Mouse (Mus musculus): Measurements from ENCODE around the gene Trpm7. TPM values are rescaled to one million over a fixed set of nuclear protein-coding genes. Genes with fewer than 3 reads are reported as not detected.

Gene Trpm7
- polyA plus RNA-seq, 1 experiment = 27.6 TPM

DNA sequence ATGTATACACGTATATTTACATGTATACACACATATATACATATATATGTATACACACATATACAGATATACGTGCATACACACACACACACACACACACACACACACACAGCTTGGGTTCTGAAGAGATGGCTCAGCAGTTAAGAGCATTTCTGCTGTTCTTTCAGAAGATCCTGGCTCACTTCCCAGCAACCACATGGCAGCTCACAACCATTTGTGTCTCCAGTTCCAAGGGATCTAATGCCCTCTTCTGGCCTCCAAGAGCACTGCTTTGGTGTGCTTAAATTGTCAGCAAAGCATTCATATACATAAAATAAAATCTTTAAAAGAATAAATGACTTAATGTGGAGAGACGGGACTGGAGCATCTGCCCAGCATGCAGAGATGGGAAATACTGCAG lies 93.6 kb downstream of the Trpm7 start:
- Histone ChIP-seq H3K27ac (ENCODE audit: insufficient read depth, low read length) (no peak overlapping the region), H3K27me3 (ENCODE audit: control insufficient read depth, insufficient read depth, low read length) (no peaks in the 10 kb centered on the region), H3K4me3 (replicated peaks; ENCODE audit: insufficient read depth, low read depth, low read length) (no peak overlapping the region), H3K4me1 (ENCODE audit: control insufficient read depth, insufficient read depth, low read length) (no peaks in the 10 kb centered on the region)
- peak; percentile 45 to 71 for DNase-seq
- 36% methylated on average over 3 of the region's 3 CpGs for WGBS
- TF ChIP-seq CTCF (IDR thresholded peaks at IDR 0.05; ENCODE audit: borderline replicate concordance, insufficient read depth, low read depth, low read length) (peak; percentile 50; the same call in 1 of the 2 replicates), POLR2A (IDR thresholded peaks at IDR 0.05; ENCODE audit: borderline replicate concordance, insufficient read depth, low read length) (no peak)

DNA sequence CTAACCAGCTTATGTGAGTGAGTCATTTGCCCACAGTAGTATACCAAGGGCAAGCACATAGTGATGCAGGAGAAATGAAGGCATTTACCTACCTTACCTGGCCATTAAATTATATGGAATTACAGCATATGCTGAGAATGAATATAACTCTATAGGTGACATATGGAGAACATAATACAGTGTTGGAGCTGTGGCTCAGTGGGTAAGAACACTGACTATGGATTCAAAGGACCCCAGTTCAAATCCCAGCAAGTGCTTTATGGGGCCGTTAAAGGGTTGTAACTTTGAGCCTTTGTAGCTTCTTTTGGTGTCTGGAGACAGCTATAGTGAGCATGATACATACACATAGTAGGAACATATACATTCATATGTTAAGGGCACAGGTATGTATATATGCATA lies 94.6 kb downstream of the Trpm7 start:
- H3K4me1 ChIP-seq (ENCODE audit: control insufficient read depth, insufficient read depth, low read length) = no peaks in the 10 kb centered on the region
- TF ChIP-seq CTCF (IDR thresholded peaks at IDR 0.05; ENCODE audit: borderline replicate concordance, insufficient read depth, low read depth, low read length) = no peak
- TF ChIP-seq POLR2A (IDR thresholded peaks at IDR 0.05; ENCODE audit: borderline replicate concordance, insufficient read depth, low read length) = no peak
- H3K27ac ChIP-seq (ENCODE audit: insufficient read depth, low read length) = no peak overlapping the region
- DNase-seq = no peak
- H3K4me3 ChIP-seq (replicated peaks; ENCODE audit: insufficient read depth, low read depth, low read length) = no peak overlapping the region
- WGBS = 91% methylated on average over 1 of the region's 1 CpGs
- H3K27me3 ChIP-seq (ENCODE audit: control insufficient read depth, insufficient read depth, low read length) = no peaks in the 10 kb centered on the region

DNA sequence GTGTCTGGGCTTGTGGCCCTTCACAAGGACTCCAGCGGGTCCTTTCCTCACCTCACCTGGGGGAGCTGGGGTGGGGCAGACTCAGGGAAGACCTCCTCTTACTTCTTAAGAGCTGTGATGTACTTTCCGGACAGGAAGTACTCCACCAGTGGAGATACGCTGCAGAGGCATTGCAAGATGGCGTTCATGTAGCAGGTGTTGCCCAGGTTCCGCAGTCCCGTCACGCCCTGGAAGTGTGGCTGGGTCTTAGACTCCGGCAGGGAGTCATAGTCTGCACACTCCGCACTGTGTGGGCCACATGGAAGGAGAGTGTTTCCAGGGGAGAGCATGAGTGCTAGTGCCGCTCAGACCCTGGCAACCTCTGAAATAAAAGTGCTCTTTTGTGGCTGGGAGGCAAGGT lies 95.7 kb downstream of the Trpm7 start:
- H3K27me3 ChIP-seq (ENCODE audit: control insufficient read depth, insufficient read depth, low read length) = no peaks in the 10 kb centered on the region
- no peak overlapping the region for H3K27ac ChIP-seq (ENCODE audit: insufficient read depth, low read length)
- TF ChIP-seq CTCF (IDR thresholded peaks at IDR 0.05; ENCODE audit: borderline replicate concordance, insufficient read depth, low read depth, low read length) (no peak), POLR2A (IDR thresholded peaks at IDR 0.05; ENCODE audit: borderline replicate concordance, insufficient read depth, low read length) (no peak)
- no peaks in the 10 kb centered on the region for H3K4me1 ChIP-seq (ENCODE audit: control insufficient read depth, insufficient read depth, low read length)
- DNase-seq = no peak
- H3K4me3 ChIP-seq (replicated peaks; ENCODE audit: insufficient read depth, low read depth, low read length) = no peak overlapping the region
- 77% methylated on average over 10 of the region's 10 CpGs for WGBS

DNA sequence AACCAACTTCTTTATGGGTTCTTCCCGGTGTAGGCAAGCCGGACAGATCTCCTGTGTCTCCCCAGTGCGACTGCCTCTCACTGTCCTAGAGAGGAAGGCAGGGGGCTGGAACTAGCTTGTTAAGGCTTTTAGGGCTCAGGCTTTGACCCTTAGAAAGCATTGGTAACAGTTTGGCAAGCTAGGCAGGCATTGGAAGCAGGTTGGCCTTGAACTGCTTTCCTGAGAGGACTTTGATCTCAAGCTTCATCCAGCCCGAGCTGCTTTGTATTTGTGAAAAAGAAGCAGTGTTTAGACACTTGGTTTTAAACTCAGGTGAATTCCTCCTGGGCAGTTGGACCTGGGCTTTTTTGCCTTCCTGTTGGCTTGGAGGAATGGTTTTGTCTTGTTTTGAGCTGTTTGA lies 97.2 kb downstream of the Trpm7 start:
- H3K4me1 ChIP-seq (ENCODE audit: control insufficient read depth, insufficient read depth, low read length) = no peaks in the 10 kb centered on the region
- no peak for DNase-seq
- TF ChIP-seq CTCF (IDR thresholded peaks at IDR 0.05; ENCODE audit: borderline replicate concordance, insufficient read depth, low read depth, low read length) (no peak), POLR2A (IDR thresholded peaks at IDR 0.05; ENCODE audit: borderline replicate concordance, insufficient read depth, low read length) (no peak)
- no peak overlapping the region for H3K27ac ChIP-seq (ENCODE audit: insufficient read depth, low read length)
- 76% methylated on average over 4 of the region's 4 CpGs for WGBS
- H3K27me3 ChIP-seq (ENCODE audit: control insufficient read depth, insufficient read depth, low read length) = no peaks in the 10 kb centered on the region
- no peak overlapping the region for H3K4me3 ChIP-seq (replicated peaks; ENCODE audit: insufficient read depth, low read depth, low read length)

DNA sequence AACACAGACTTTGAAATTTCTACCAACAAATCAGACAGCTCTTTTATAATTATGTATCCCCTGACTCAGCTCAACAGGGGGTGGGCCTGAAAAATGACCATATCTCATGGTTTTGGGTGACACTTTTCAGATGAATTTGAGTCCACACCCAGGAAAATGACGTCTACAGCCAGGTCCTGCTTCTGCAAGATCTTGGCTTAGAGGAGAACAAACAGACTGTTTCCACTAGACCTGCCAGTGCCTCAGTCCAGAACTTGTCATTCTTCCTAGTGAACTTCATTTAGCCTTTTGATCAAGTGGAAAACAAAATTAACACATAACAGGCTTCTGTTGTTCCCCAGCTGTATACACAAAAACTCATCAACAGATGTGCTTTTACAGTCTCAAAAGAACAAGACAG lies 99.6 kb downstream of the Trpm7 start:
- H3K27ac ChIP-seq (ENCODE audit: insufficient read depth, low read length) = no peak overlapping the region
- TF ChIP-seq CTCF (IDR thresholded peaks at IDR 0.05; ENCODE audit: borderline replicate concordance, insufficient read depth, low read depth, low read length) (no peak), POLR2A (IDR thresholded peaks at IDR 0.05; ENCODE audit: borderline replicate concordance, insufficient read depth, low read length) (no peak)
- WGBS = 31% methylated on average over 1 of the region's 1 CpGs
- H3K4me3 ChIP-seq (replicated peaks; ENCODE audit: insufficient read depth, low read depth, low read length) = no peak overlapping the region
- no peaks in the 10 kb centered on the region for H3K27me3 ChIP-seq (ENCODE audit: control insufficient read depth, insufficient read depth, low read length)
- H3K4me1 ChIP-seq (ENCODE audit: control insufficient read depth, insufficient read depth, low read length) = no peaks in the 10 kb centered on the region
- DNase-seq = no peak

DNA sequence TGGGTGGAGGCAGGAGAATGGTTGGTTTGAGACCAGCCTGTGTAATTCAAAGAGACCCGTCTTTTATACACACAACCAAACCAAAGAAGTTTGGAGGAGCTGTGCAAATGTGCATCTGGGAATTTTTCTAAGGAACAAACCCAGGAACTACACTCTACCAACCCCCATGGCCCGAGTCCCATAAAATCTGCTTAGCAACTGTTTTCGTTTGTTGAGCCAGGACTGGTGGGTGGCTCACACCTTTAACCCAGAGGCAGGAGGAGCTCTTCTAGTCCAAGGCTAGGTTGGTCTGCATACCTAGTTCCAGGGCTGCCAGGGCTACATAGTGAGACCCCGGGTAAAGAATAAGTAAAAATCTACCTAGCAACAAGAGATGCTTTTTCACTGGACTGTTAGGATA lies 100.1 kb downstream of the Trpm7 start:
- Histone ChIP-seq H3K4me1 (ENCODE audit: control insufficient read depth, insufficient read depth, low read length) (no peaks in the 10 kb centered on the region), H3K4me3 (replicated peaks; ENCODE audit: insufficient read depth, low read depth, low read length) (no peak overlapping the region), H3K27me3 (ENCODE audit: control insufficient read depth, insufficient read depth, low read length) (no peaks in the 10 kb centered on the region), H3K27ac (ENCODE audit: insufficient read depth, low read length) (no peak overlapping the region)
- no peak for DNase-seq
- WGBS = 55% methylated on average over 4 of the region's 4 CpGs
- TF ChIP-seq POLR2A (IDR thresholded peaks at IDR 0.05; ENCODE audit: borderline replicate concordance, insufficient read depth, low read length) = no peak
- TF ChIP-seq CTCF (IDR thresholded peaks at IDR 0.05; ENCODE audit: borderline replicate concordance, insufficient read depth, low read depth, low read length) = no peak

DNA sequence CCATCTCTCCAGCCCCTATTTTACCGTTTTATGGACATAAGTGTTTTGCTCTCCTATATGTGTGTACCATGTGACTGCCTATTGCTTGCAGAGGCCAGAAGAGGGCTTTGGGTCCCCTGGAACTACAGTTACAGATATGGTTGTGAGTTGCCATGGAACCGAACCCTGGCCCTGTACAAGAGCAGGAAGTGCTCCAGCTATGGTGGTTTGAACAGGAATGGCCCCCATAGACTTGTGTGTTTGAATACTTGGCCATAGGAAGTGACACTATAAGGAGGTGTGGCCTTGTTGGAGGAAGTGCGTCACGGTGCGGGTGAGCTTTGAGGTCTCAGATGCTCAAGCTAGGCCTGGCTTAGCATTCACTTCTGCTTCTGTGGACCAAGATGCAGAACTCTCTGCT lies 103.8 kb downstream of the Trpm7 start:
- H3K4me1 ChIP-seq (ENCODE audit: control insufficient read depth, insufficient read depth, low read length) = no peaks in the 10 kb centered on the region
- TF ChIP-seq POLR2A (IDR thresholded peaks at IDR 0.05; ENCODE audit: borderline replicate concordance, insufficient read depth, low read length) (no peak), CTCF (IDR thresholded peaks at IDR 0.05; ENCODE audit: borderline replicate concordance, insufficient read depth, low read depth, low read length) (no peak)
- no peak overlapping the region for H3K27ac ChIP-seq (ENCODE audit: insufficient read depth, low read length)
- H3K27me3 ChIP-seq (ENCODE audit: control insufficient read depth, insufficient read depth, low read length) = no peaks in the 10 kb centered on the region
- 90% methylated on average over 5 of the region's 5 CpGs for WGBS
- H3K4me3 ChIP-seq (replicated peaks; ENCODE audit: insufficient read depth, low read depth, low read length) = no peak overlapping the region
- no peak for DNase-seq

DNA sequence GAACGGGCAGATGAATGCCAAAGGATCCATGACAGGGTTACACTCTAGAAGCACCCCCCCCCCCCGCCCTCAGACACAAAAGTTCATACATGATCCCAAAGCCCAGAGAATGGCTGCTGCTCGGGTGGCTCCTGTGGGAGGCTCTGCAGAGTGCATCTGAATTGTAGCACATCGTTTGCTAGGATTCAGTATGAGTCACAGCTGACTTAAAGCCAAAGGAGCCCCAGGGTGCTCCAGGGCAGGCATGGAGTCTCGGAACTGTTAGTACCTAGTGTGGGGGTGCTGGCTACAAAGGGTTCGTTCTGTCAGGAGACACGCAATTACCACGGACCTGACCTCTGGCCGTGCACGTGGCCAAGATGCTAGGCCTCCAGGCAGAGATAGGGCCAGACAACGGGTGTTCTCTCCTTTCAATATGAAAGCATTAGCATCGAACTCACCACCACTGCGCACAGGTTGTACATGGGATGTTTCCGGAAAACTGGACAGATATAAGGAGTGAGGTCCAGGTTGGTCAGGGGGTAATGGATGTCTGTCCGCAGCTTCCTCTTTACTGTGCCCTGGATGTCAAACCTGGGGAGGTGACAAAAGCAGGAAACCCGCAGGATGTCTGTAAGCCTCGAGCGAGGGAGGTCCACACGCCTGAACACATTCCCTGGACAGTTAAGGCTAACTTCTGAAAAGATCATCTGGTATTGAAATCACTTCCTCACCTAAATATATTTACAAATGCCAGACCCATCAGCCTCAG lies 106.4 kb downstream of the Trpm7 start:
- TF ChIP-seq POLR2A (IDR thresholded peaks at IDR 0.05; ENCODE audit: borderline replicate concordance, insufficient read depth, low read length) (no peak), CTCF (IDR thresholded peaks at IDR 0.05; ENCODE audit: borderline replicate concordance, insufficient read depth, low read depth, low read length) (no peak)

More for the DNA sequence above, 106.4 kb downstream of the Trpm7 start:
- H3K27me3 ChIP-seq (ENCODE audit: control insufficient read depth, insufficient read depth, low read length) = no peaks in the 10 kb centered on the region
- 63% methylated on average over 19 of the region's 19 CpGs for WGBS
- no peaks in the 10 kb centered on the region for H3K4me1 ChIP-seq (ENCODE audit: control insufficient read depth, insufficient read depth, low read length)
- no peak overlapping the region for H3K27ac ChIP-seq (ENCODE audit: insufficient read depth, low read length)
- DNase-seq = peak in 1 of 2 experiments; percentile 28
- no peak overlapping the region for H3K4me3 ChIP-seq (replicated peaks; ENCODE audit: insufficient read depth, low read depth, low read length)
